Mouse (Mus musculus) olfactory bulb, adult 2 months (tissue): ENCODE results near the gene Tspan18.

Experiments used
- CTCF ChIP-seq: fragments of 200-500 bp; IDR thresholded peaks from 2 replicates; pipeline ENCODE4 v1.5.1; 2012; ENCODE audit warnings: low read depth, mild to moderate bottlenecking, low read length, moderate library complexity; ENCODE audit not compliant: insufficient read depth
- POLR2A ChIP-seq: fragments of 200-500 bp; IDR thresholded peaks from 2 replicates; pipeline ENCODE4 v1.6.1; 2012; ENCODE audit warnings: mild to moderate bottlenecking, low read depth, low read length, moderate library complexity; ENCODE audit not compliant: insufficient read depth

DNA sequence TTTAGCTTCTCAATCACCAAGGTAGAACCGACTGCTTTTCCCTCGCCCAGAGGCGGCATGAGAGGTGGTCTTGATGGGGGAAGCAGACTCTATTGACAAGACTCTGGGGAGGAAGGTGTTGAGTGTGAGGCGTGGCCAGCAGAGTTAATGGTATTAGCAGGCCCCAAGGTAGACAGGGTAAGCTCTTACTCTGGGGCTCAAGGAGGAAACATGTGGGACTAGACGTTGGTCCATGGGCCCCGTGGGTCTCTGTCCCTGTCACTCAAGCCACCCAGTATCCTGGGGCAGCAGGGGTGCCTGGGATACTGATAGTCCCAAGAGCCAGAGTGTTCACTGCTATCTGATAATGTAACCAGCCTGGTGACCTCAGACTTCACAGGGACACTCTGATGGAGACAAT, 26.0 kb upstream of the Tspan18 start:
- TF ChIP-seq CTCF (no peak), POLR2A (no peak)
